Mouse (Mus musculus): ENCODE measurements around the gene Tubal3. TPM values are rescaled to one million over a fixed set of nuclear protein-coding genes. Genes with fewer than 3 reads are reported as not detected.
A peak's percentile ranks its signal among the peaks of the same experiment; 100 is the strongest.
"Not testable (repeated sequence)": the region's sequence is repeated elsewhere in the genome, so short reads cannot be mapped to it uniquely, and the experiment has no call there.

Gene Tubal3
- not detected for total RNA-seq (2022)

GRCm38 (mm10) chr13:3917571-3918311 lies at the start of gene Tubal3, which contains the start of gene Net1:
Tubal3 (plus strand) TSS chr13:3918274.
Net1 (minus strand) TSS chr13:3918220.
- peak; percentile 83 for DNase-seq

GRCm38 (mm10) chr13:3869901-3870300 lies 48.2 kb upstream of the Tubal3 start:
- DNase-seq, result no peak

- DNase-seq, result no peak
Observed at GRCm38 (mm10) chr13:3872832-3873231, 45.2 kb upstream of the Tubal3 start.

- DNase-seq, result no peak
Observed at GRCm38 (mm10) chr13:3876448-3876847, 41.6 kb upstream of the Tubal3 start.

GRCm38 (mm10) chr13:3877185-3877584 lies 40.9 kb upstream of the Tubal3 start:
- DNase-seq, result no peak

- DNase-seq, result no peak
Observed at GRCm38 (mm10) chr13:3877679-3878220, 40.3 kb upstream of the Tubal3 start.

GRCm38 (mm10) chr13:3886663-3887062 lies 31.4 kb upstream of the Tubal3 start:
- no peak for DNase-seq

GRCm38 (mm10) chr13:3889111-3889510 lies 29.0 kb upstream of the Tubal3 start:
- no peak for DNase-seq

- no peak for DNase-seq
Observed at GRCm38 (mm10) chr13:3890061-3890460, 28.0 kb upstream of the Tubal3 start.

- peak; percentile 43 for DNase-seq
Observed at GRCm38 (mm10) chr13:3891479-3892087, 26.5 kb upstream of the Tubal3 start.

GRCm38 (mm10) chr13:3892601-3893000 lies 25.5 kb upstream of the Tubal3 start:
- DNase-seq, result no peak

GRCm38 (mm10) chr13:3893126-3893734 lies 24.8 kb upstream of the Tubal3 start:
- peak; percentile 90 for DNase-seq

- DNase-seq, result no peak
Observed at GRCm38 (mm10) chr13:3894549-3894948, 23.5 kb upstream of the Tubal3 start.

- no peak for DNase-seq
Observed at GRCm38 (mm10) chr13:3895397-3895980, 22.6 kb upstream of the Tubal3 start.

- no peak for DNase-seq
Observed at GRCm38 (mm10) chr13:3896032-3896431, 22.0 kb upstream of the Tubal3 start.

GRCm38 (mm10) chr13:3896913-3897312 lies 21.2 kb upstream of the Tubal3 start:
- no peak for DNase-seq

GRCm38 (mm10) chr13:3898202-3898601 lies 19.9 kb upstream of the Tubal3 start:
- DNase-seq, result not testable (repeated sequence)

GRCm38 (mm10) chr13:3899301-3899700 lies 18.8 kb upstream of the Tubal3 start:
- DNase-seq, result no peak

- DNase-seq, result no peak
Observed at GRCm38 (mm10) chr13:3907151-3907696, 10.8 kb upstream of the Tubal3 start.

GRCm38 (mm10) chr13:3908262-3908661 lies 9.8 kb upstream of the Tubal3 start:
- DNase-seq, result no peak

GRCm38 (mm10) chr13:3910356-3910755 lies 7.7 kb upstream of the Tubal3 start:
- no peak for DNase-seq

- DNase-seq, result no peak
Observed at GRCm38 (mm10) chr13:3913504-3913903, 4.6 kb upstream of the Tubal3 start.

GRCm38 (mm10) chr13:3924483-3924882 lies 6.4 kb downstream of the Tubal3 start:
- no peak for DNase-seq
